Mouse (Mus musculus) megakaryocyte, embryonic 14.5 days (primary cell): Measurements from ENCODE around the gene Nfyc. TPM values are rescaled to one million over a fixed set of nuclear protein-coding genes. Genes with fewer than 3 reads are reported as not detected.

ENCODE experiments used
- H3K27me3 ChIP-seq: replicated peaks from 2 replicates; pipeline ENCODE3; 2012; ENCODE audit warnings: inconsistent platforms
- H3K36me3 ChIP-seq: replicated peaks from 2 replicates; pipeline ENCODE3; 2012; ENCODE audit warnings: low read length, inconsistent platforms, mixed read lengths
- H3K4me1 ChIP-seq: 2 replicates; pipeline ENCODE4 v1.6.1; 2012; ENCODE audit warnings: inconsistent platforms
- H3K4me3 ChIP-seq: replicated peaks from 2 replicates; pipeline ENCODE3; 2012; ENCODE audit warnings: moderate library complexity, mild to moderate bottlenecking, inconsistent platforms
- H3K9me3 ChIP-seq: 2 replicates; pipeline ENCODE4 v1.6.1; 2012; ENCODE audit warnings: inconsistent platforms
- FLI1 ChIP-seq: IDR thresholded peaks from 2 replicates; pipeline ENCODE4 v1.6.1; 2012; ENCODE audit warnings: low read length, inconsistent platforms, mixed read lengths
- GATA1 ChIP-seq: IDR thresholded peaks from 3 replicates; pipeline ENCODE4 v1.6.1; 2012; ENCODE audit warnings: mixed read lengths, low read length, inconsistent platforms, borderline replicate concordance
- polyA plus RNA-seq: library from polyadenylated mRNA; stranded (reverse); fragments of >175 nt; gene quantifications from 2 replicates; pipeline ENCODE4 v1.2.3, GENCODE M21; 2012; ENCODE audit warnings: low replicate concordance; ENCODE audit not compliant: insufficient read depth

Nfyc gene
- polyA plus RNA-seq, 1 experiment = 73.4 TPM

DNA sequence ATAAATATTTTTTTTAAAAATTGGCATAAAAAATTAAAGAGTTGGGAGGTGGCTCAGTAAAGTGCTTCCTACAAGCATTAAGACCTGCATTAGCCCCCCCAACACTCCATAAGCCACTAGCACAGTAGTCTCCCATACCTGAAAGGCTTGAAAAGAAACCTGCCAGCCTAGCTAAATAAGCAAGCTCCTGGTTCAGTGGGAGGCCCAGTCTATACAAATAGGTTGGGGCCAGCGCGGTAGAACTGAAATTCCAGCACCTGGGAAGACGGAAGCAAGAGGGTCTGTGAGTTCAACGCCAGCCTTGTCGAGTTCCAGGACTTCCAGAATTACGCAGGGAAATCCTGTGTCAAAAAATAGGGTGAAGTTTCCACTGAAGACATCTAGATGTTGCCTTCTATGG, 5.0 kb downstream of the Nfyc start:
- H3K9me3 ChIP-seq = no peaks in the 10 kb centered on the region
- H3K4me1 ChIP-seq = peaks cover 39% of the 10 kb centered on the region
- H3K27me3 ChIP-seq = peaks cover 9% of the 10 kb centered on the region
- H3K4me3 ChIP-seq = peak overlapping the region; percentile 18
- no peaks in the 10 kb centered on the region for H3K36me3 ChIP-seq
- TF ChIP-seq FLI1 (no peak), GATA1 (no peak)

DNA sequence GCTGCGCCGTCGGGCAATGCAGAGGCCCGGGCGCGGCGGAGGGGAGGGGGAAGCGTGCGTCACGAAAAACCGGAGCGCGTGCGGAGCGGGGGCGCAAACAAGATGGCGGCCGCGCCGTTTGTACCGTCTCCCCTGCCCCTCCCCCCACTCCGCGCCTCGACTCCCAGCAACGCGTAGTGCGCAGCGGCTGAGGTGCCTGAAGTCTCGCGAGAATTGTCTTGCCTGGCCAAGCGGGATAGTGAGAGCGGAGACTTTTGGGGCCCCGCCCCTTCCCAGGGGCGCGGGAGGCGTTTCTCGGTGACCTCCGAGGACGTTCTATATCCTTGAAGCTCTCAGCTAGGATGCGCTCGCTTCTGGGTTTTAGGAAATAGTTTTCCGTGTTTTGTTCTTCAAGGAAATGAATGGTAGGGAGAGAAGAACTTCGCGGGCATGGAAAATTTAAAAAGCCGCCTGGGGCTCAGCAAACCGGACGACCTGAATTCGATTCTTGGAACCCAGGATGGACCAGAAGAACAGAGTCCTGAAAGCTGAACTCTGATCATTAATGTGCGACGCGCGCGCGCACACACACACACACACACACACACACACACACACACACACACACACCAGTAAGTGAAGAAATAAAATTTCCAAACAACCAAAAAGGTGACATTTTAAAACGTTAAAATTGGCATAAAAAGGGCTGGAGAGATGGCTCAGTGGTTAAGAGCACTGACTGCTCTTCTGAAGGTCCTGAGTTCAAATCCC, 5.6 kb downstream of the Nfyc start:
- Histone ChIP-seq H3K4me3 (peak overlapping the region; percentile 95), H3K36me3 (no peaks in the 10 kb centered on the region), H3K9me3 (no peaks in the 10 kb centered on the region), H3K4me1 (peaks cover 42% of the 10 kb centered on the region), H3K27me3 (peaks cover 5% of the 10 kb centered on the region)
- TF ChIP-seq GATA1 = no peak
- no peak for TF ChIP-seq FLI1

DNA sequence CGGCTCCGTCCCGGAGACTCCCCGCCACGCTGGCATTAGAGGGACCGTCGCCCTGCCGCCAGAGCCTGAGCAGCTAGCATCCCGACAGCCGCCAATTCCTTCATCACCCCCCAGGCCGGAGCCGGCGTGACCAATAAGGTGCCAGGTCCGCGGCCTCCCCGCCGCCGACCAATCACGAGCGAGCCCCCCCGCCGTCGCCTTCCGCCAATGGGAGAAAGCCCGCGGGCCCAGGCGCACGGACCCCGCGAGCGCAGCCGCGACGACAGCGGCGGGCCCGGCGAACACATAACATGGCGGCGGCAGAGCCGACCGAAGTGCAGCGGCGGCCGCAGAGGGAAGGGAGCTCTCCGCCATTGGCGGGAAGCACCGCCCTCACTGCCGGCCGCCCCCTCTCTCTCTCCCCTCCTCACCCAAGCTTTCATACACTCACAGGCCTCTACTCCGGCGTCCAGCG, 6.2 kb downstream of the Nfyc start:
- peaks cover 2% of the 10 kb centered on the region for H3K27me3 ChIP-seq
- peaks cover 48% of the 10 kb centered on the region for H3K4me1 ChIP-seq
- H3K4me3 ChIP-seq = peak overlapping the region; percentile 95
- TF ChIP-seq GATA1 (no peak), FLI1 (peak; percentile 6; the same call in 1 of the 2 replicates)
- H3K9me3 ChIP-seq = no peaks in the 10 kb centered on the region
- H3K36me3 ChIP-seq = no peaks in the 10 kb centered on the region

DNA sequence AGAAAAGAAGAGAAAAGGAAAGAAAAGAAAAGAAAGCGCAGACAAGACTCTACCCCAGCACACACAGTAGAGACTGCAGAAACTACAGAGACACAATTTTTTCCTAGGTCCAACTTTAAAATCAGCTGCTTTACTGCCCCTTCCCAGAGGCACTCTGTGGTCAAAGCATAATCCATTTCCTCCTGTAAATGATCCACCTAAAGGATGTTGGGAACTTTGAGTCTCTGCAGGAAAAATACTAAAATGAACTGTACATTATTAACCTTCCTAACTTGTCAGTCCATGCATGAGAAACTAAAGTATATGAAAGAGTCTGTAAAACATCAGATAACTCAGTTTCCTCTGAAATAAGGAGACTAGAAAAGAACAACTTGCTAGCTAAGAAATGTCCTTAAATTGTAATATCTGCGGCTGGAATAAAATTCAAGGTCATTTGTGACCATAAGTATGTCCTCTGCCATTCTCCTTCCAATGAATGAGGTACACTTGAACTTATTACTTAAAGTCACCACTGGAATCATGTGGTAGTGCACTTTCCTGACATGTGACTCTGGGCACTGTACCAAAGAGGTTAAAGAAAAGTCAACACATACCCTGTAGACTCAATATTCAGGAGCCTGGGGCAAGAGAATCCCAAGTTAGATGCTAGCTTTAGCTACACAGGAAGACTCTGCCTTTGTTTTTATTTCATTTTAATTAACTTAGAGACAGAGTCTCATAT, 9.0 kb downstream of the Nfyc start:
- Histone ChIP-seq H3K27me3 (no peaks in the 10 kb centered on the region), H3K4me1 (peaks cover 76% of the 10 kb centered on the region), H3K4me3 (no peak overlapping the region), H3K36me3 (no peaks in the 10 kb centered on the region), H3K9me3 (no peaks in the 10 kb centered on the region)
- TF ChIP-seq FLI1 (no peak), GATA1 (no peak)

DNA sequence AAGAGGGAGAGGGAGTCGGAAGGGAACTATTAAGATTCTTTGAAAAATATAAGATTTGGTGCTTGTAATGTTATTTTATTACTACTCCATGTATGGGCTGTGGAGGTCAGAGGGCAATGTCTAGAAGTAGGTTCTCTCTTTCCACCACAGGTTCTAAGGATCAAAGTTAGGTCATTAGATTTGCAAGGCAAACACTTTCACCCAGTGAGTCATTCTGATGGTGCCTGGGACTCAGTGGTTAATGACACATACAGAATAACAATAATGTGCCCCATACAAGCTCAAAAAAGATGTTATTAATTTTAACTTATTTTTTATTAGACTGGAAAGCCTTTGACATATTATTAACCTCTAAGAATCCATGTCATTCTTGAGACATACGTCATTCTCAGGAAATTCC, 11.5 kb downstream of the Nfyc start:
- no peak overlapping the region for H3K4me3 ChIP-seq
- peaks cover 88% of the 10 kb centered on the region for H3K4me1 ChIP-seq
- H3K27me3 ChIP-seq = no peaks in the 10 kb centered on the region
- H3K36me3 ChIP-seq = no peaks in the 10 kb centered on the region
- H3K9me3 ChIP-seq = no peaks in the 10 kb centered on the region
- TF ChIP-seq GATA1 (no peak), FLI1 (no peak)

DNA sequence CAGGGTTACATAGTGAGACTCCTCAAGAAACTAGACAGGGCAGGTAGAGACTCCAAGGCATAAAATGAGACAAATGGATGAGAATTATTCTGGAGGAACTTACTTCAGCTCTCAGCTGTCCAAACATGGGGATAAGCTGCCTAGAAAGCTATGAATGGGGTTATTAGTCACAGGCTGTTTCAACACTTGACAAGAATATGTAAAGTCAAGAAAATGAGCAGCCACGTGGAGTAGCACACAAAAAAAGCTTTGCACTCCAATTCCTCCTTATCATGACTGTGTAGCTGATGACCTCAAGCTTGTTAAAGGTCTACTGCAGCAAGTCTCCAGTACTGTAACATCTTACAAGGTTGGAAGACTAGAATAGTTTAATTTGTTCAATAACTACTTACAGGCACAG, 12.1 kb downstream of the Nfyc start:
- Histone ChIP-seq H3K4me3 (no peak overlapping the region), H3K27me3 (no peaks in the 10 kb centered on the region), H3K4me1 (peaks cover 92% of the 10 kb centered on the region), H3K9me3 (no peaks in the 10 kb centered on the region), H3K36me3 (no peaks in the 10 kb centered on the region)
- TF ChIP-seq GATA1 (no peak), FLI1 (no peak)

DNA sequence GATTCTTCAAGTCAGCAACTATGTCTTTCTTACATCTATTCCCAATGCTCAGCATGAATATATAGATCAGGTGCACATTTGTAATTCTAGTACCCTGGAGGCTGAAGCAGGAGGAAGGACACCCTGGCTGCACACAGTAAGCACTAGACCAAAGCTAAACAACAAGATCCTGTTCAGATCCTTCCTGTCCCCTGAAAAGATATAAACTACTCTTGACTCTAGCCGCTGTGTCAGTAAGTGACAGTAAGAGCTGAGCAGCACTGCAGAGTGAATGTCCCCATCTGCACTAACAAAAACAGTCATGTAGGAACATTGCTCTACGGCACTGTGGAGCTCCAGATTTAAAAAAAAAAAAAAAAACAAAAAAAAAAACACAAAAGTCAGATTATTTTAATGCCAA, 13.4 kb downstream of the Nfyc start:
- TF ChIP-seq FLI1 (no peak), GATA1 (no peak)
- Histone ChIP-seq H3K9me3 (no peaks in the 10 kb centered on the region), H3K27me3 (no peaks in the 10 kb centered on the region), H3K4me1 (peaks cover 84% of the 10 kb centered on the region), H3K36me3 (no peaks in the 10 kb centered on the region), H3K4me3 (no peak overlapping the region)

DNA sequence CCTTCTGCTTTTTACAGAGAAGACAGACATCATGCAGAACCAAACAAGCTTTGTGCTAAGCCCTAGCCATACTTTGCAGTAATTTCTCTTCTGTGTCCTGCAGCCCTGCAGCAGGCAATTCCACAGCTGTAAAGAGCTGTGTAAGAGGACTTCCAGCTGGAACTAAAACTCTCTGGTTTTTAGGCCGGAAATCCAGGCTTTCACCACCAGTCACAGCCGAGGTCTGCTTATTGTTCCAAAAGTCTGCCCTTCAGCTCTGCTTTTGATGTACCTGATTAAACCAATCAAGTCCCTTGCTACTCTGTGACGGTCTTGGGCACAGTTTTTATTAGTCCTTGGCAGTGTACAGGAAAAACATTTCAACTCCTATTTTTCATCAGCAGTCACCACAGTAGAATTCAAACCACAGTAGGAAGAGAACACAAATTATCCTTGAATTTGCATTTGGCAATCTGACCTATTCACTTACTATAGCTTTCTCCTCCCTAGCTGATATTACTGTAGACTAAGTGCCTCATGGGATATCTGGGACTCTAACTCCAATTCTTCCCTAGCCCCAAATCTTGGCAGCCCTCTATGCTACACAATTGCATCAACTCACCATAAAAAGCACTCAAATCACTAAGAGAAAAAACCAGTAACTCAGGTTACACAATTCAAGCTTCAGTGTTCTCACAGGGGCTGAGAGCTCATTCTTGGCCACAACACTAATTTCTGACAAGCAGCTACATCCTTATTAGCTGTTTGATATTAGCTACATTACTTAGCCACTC, 14.2 kb downstream of the Nfyc start:
- TF ChIP-seq FLI1 (no peak), GATA1 (no peak)
- Histone ChIP-seq H3K27me3 (no peaks in the 10 kb centered on the region), H3K36me3 (no peaks in the 10 kb centered on the region), H3K4me1 (peaks cover 76% of the 10 kb centered on the region), H3K9me3 (no peaks in the 10 kb centered on the region), H3K4me3 (no peak overlapping the region)

DNA sequence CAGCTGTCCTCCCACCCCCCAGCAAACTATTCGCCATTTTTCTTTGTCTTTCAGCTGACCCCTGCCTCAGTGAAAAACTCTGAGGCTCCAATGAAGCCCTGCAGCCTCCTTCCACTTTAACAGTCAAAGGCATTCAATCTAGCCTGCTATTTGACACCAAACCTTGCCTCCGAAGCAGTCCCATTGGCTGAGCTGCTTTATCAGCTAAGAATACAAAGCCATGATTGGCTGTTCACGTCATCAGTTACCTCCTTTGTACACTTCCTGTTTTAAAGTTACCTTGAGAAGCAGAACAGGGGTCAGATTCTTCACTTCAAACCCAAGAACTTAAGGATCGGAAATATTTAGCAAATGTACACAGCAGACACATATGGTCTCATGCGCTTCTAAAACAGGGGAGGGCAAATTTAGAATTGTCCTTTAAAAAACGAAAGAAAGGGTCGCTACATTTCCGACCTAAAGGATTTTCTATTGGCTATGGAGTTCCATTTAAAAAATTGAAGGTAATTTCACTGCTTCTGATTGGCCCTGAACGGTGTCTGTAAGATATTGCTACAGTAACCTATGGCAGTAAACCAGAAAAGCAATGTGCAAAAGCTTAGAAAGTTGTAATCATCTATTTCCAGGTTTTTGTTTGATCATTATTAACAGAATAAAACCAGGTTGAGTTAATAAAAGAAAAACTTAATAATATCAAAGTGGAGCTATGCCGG, 15.6 kb downstream of the Nfyc start:
- H3K4me1 ChIP-seq = peaks cover 73% of the 10 kb centered on the region
- TF ChIP-seq GATA1 = peak; percentile 88
- no peak for TF ChIP-seq FLI1

More for the DNA sequence above, 15.6 kb downstream of the Nfyc start:
- Histone ChIP-seq H3K4me3 (peak overlapping the region; percentile 91), H3K27me3 (no peaks in the 10 kb centered on the region), H3K36me3 (no peaks in the 10 kb centered on the region), H3K9me3 (no peaks in the 10 kb centered on the region)
